Mouse (Mus musculus): Measurements from ENCODE around the gene Fbxl20.

GRCm38 (mm10) chr11:98049672-98050519 lies 100.3 kb downstream of the Fbxl20 start:
- no peak for TF ChIP-seq POLR2A (IDR thresholded peaks at IDR 0.05; ENCODE audit: extremely low read depth, insufficient read depth, low read length)
- no peak for TF ChIP-seq CTCF (IDR thresholded peaks at IDR 0.05; ENCODE audit: low read depth, low read length)
